Mouse (Mus musculus) midbrain, embryonic 12.5 days (tissue): ENCODE results near the gene Cacnb4. TPM values are rescaled to one million over a fixed set of nuclear protein-coding genes. Genes with fewer than 3 reads are reported as not detected.

ENCODE experiments used
- ATAC-seq: fragments of 200-750 bp; cut with Nextera tagmentation; 2 replicates; pipeline ENCODE4 v1.8.0; 2017; ENCODE audit warnings: low read depth, moderate TSS enrichment, moderate library complexity; ENCODE audit not compliant: low FRiP score
- H3K27ac ChIP-seq: fragments of 300-500 bp; sonication (generic); replicated peaks from 2 replicates; pipeline ENCODE4 v1.5.1; 2016; ENCODE audit warnings: mild to moderate bottlenecking
- H3K27me3 ChIP-seq: fragments of 300-500 bp; sonication (generic); 2 replicates; pipeline ENCODE4 v1.6.1; 2016; ENCODE audit warnings: mild to moderate bottlenecking
- H3K36me3 ChIP-seq: fragments of 300-500 bp; sonication (generic); 2 replicates; pipeline ENCODE4 v1.6.1; 2016
- H3K4me1 ChIP-seq: fragments of 300-500 bp; sonication (generic); 2 replicates; pipeline ENCODE4 v1.6.1; 2016
- H3K4me2 ChIP-seq: fragments of 300-500 bp; sonication (generic); replicated peaks from 2 replicates; pipeline ENCODE4 v1.6.1; 2016; ENCODE audit warnings: mild to moderate bottlenecking, moderate library complexity
- H3K4me3 ChIP-seq: fragments of 300-500 bp; sonication (generic); 2 replicates; pipeline ENCODE4 v1.5.1; 2016; ENCODE audit warnings: mild to moderate bottlenecking
- H3K9ac ChIP-seq: fragments of 300-500 bp; sonication (generic); replicated peaks from 2 replicates; pipeline ENCODE4 v1.6.1; 2016; ENCODE audit warnings: mild to moderate bottlenecking, moderate library complexity
- H3K9me3 ChIP-seq: fragments of 300-500 bp; sonication (generic); 2 replicates; pipeline ENCODE4 v1.6.1; 2016; ENCODE audit warnings: mild to moderate bottlenecking
- WGBS: fragments of 180-500 bp; shearing (Covaris S2); methylation state at CpG from one replicate; pipeline ENCODE4 v1.1.7; 2016; 5-methylcytosine and 5-hydroxymethylcytosine counted together
- polyA plus RNA-seq: library from polyadenylated mRNA; unstranded; fragments of >200 nt; fragmentation: Nextera tagmentation; extraction: Ambion mirVana; gene quantifications from 2 replicates; pipeline ENCODE4 v1.2.1, GENCODE M21; 2016

The Cacnb4 gene
- polyA plus RNA-seq, 1 experiment from 2014 or later, result 5.0 TPM

- no peak for ATAC-seq
- Histone ChIP-seq H3K36me3 (no peaks in the 10 kb centered on the region), H3K4me2 (no peak overlapping the region), H3K27me3 (no peaks in the 10 kb centered on the region), H3K9ac (no peak overlapping the region), H3K4me3 (no peak overlapping the region), H3K9me3 (no peaks in the 10 kb centered on the region), H3K27ac (no peak overlapping the region), H3K4me1 (no peaks in the 10 kb centered on the region)
- WGBS, result 89% methylated on average over 6 of the region's 6 CpGs
Observed at GRCm38 (mm10) chr2:52386451-52386850, 290.2 kb downstream of the Cacnb4 start.

- Histone ChIP-seq H3K27me3 (no peaks in the 10 kb centered on the region), H3K36me3 (no peaks in the 10 kb centered on the region), H3K9me3 (no peaks in the 10 kb centered on the region), H3K4me3 (no peak overlapping the region), H3K4me2 (no peak overlapping the region), H3K4me1 (no peaks in the 10 kb centered on the region), H3K9ac (no peak overlapping the region), H3K27ac (no peak overlapping the region)
- 70% methylated on average over 7 of the region's 7 CpGs for WGBS
- no peak for ATAC-seq
Observed at GRCm38 (mm10) chr2:52386037-52386436, 290.6 kb downstream of the Cacnb4 start.

- no peak for ATAC-seq
- 77% methylated on average over 10 of the region's 10 CpGs for WGBS
- H3K9ac ChIP-seq, result no peak overlapping the region
- H3K27me3 ChIP-seq, result no peaks in the 10 kb centered on the region
- no peaks in the 10 kb centered on the region for H3K9me3 ChIP-seq
- H3K4me1 ChIP-seq, result no peaks in the 10 kb centered on the region
- H3K4me2 ChIP-seq, result no peak overlapping the region
- no peak overlapping the region for H3K4me3 ChIP-seq
- no peak overlapping the region for H3K27ac ChIP-seq
- no peaks in the 10 kb centered on the region for H3K36me3 ChIP-seq
Observed at GRCm38 (mm10) chr2:52378848-52379261, 297.8 kb downstream of the Cacnb4 start.

GRCm38 (mm10) chr2:52378448-52378804 lies 298.2 kb downstream of the Cacnb4 start, which contains the start of gene Neb:
Gene Neb (minus strand): TSS chr2:52378474.
- no peak within 1 kb of the TSS for H3K4me3 ChIP-seq
- no peak for ATAC-seq
- H3K9ac ChIP-seq, result no peak within 1 kb of the TSS
- H3K9me3 ChIP-seq, result no peaks in the 10 kb centered on the region
- H3K36me3 ChIP-seq, result no peaks in the 10 kb centered on the region
- no peaks in the 10 kb centered on the region for H3K4me1 ChIP-seq
- H3K4me2 ChIP-seq, result no peak within 1 kb of the TSS
- no peaks in the 10 kb centered on the region for H3K27me3 ChIP-seq
- H3K27ac ChIP-seq, result no peak within 1 kb of the TSS
- 56% methylated on average over 7 of the region's 7 CpGs for WGBS

Other genes with a start within 250 kb of the Cacnb4 start
- 41.1 and 44.7 TPM in 2 replicates for gene Stam2, start 65.5 kb upstream of the Cacnb4 start, polyA plus RNA-seq
- 11.7 and 13.1 TPM in 2 replicates for gene Fmnl2, start 181.0 kb upstream of the Cacnb4 start, polyA plus RNA-seq